Mouse (Mus musculus): ENCODE results near the gene Vps33b.
"Not testable (repeated sequence)": the region's sequence is repeated elsewhere in the genome, so short reads cannot be mapped to it uniquely, and the experiment has no call there.

The Vps33b gene

DNA sequence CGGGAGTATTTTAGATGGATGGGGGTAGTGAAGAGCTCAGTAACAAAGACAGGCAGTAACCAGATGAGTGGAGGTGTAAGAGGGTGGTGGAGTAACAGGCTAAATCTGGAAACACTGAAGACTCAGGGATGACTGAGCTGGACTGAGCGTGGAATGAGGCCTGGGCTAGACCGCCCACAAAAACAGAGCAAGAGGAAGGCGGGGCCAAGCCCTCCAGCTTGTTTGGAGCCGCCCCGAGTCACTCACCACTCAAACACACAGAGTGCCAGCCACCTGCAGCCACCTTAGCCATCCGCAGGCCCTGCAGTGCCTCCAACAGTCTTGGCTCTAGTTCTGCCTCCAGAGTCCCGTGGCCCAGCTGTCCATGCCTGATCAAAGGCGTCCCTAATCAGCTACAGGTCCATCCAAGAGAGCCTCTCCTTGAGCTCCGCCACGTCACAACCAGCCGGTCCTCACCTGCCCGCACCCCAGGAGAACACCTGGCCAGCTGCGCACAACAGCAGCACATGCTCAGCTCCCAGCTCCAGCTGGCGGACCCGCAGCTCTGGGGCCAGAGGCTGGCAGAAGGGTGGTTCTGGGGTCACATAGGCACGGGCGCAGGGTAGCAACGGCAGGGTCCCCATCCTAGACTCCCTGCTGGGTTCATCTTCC, 50.5 kb downstream of the Vps33b start:
- no peak for DNase-seq

DNA sequence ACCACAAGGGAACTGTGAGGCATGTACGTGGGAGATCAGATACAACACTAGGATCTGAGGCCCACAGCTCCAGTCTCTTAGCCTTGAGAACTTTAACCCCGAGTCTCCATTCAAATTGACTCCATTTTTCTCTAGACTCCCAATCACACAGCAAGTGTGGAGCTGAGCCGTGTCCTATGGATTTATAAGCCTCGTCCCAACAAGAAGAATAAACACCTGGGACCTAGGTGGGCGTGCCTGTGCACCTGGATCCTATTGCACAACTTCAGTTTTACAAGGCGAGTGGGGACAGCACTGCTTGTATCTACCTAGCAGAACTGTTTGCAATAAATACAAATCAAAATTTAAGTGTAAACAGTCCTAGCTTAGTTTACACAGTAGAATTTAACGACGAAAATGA, 53.9 kb downstream of the Vps33b start:
- DNase-seq: peak; percentile 50

DNA sequence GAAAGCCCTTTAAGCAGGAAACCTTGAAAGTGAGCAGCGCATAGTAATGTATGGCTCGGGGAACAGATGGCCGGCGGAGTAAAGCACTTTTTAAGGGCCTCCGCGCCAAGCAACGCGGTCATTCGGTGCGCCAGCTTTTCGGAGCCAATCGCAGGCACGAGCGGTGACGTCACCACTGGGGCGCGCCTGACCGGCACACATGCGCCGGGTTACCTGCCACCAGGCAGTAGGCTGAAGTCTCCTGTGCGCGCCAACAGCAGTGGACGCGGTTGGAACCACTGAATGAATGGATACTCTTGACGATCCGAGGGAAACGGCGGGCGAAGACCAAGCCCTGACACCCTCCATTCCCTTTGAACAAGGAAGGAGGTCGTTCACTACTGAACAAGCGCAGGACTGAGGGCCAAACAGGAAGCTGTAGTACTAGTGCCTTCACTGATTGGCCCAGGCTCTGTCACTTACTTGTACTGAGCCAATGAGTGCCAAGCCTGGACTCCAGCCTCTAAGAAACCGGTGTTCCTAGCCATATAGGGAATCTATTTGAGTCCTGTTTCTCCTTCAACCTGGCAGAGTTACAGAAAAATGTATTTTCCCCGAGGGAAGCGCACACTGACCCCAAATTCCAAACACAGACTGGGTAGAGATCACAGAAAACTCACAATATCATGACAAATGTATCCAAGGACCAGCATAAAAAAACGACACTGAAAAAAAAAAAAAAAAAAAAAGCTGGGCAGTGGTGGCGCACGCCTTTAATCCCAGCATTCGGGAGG, 54.8 kb downstream of the Vps33b start, which contains the start of gene Rccd1:
TSS of gene Rccd1 (minus strand) at position 412 of the 773 bp plus-strand sequence.
- DNase-seq: peak; percentile 97

DNA sequence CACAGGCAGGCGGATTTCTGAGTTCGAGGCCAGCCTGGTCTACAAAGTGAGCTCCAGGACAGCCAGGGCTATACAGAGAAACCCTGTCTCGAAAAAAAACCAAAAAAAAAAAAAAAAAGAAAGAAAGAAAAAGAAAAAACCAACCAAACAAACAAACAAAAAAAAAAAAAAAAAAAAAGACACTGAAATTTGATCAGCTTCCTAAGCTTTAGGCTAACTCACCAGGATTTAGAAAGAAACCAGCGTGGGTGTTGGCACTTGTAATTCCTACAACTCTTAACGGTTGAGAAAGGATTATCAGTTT, 55.3 kb downstream of the Vps33b start:
- DNase-seq: not testable (repeated sequence)

DNA sequence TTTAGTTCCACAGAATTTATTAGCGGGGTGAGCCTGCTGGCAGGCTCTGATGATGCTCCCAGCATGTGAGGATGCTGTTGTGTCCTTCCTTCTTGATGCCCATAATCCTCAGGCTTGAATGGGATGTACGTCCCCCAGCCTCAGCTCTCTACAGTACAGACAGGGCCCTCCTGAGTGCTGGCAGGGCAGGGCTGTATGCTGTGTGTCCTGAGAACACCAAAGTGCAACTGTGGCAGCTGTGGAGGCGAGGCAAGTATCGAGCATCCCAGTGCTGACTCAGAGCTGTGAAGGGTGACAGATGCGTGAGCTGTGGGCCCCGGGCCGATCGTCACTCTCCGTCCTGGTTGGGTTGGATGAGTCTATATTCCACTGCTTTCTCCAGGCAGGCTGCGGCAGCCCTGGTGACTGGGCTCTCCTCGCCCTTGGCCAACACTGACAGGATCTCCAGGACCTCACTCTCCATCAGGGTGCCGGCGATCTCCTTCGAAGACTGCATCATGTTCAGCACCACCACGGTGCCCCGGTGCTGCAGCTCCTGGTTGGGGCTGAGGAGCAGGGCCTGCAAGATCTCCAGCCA, 55.9 kb downstream of the Vps33b start:
- peak; percentile 54 for DNase-seq

DNA sequence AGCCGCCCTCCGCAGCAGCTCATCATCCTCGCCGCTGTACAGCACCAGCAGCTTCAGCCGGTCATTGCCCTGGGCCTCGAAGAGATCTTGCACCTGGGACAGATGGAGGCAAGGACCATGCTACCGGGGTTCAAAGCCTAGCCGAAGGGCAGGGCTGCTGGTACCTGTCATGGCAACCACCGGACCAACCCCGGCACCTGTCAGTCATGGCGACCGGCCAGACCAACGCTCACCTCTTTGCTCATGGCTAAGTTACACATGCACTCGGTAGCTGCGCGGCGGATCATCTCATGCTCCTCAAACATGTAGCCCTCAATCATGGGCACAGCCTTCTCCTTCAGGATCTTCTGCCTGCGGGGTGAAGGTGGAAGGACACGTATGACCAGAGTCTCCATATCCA, 56.6 kb downstream of the Vps33b start:
- peak; percentile 63 for DNase-seq

DNA sequence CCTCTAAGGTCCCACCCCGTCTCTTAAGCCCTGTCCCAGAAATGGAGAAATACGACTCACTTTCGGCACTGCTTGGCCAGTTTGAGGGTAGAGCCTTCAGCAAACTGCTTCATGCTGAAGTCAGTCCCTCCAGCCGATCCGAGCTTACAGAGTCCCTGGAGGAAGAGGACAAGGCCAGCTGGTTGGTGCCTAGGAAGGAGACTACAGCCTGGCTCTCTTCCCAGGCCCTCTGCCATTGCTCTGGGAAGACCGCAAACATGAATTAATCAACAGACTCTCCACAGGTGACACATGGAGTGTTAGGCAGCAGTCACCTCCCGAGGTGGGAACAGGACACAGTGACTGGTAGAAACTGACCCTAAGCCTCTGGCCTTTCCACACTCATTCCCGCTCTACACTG, 60.8 kb downstream of the Vps33b start:
- peak; percentile 66 for DNase-seq

DNA sequence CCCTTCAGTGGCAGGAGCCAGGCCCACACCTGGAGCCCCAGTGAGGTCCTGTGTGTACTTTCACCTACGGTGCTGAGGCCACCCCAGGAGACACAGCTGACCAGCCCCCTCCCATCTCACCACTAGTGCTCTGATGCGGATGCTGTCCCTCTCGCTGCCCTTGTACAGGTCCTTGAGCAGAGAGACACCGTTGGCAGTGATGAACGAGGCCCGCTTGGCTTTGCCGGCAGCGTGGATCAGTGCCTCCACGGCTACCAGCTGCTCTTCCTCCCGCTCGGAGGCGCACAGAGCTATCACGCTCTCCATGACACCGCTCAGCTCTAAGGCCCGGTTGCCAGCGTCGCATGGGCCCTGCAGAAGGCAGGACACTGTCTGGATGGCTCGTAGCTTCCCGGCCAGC, 62.0 kb downstream of the Vps33b start:
- peak; percentile 33 for DNase-seq

DNA sequence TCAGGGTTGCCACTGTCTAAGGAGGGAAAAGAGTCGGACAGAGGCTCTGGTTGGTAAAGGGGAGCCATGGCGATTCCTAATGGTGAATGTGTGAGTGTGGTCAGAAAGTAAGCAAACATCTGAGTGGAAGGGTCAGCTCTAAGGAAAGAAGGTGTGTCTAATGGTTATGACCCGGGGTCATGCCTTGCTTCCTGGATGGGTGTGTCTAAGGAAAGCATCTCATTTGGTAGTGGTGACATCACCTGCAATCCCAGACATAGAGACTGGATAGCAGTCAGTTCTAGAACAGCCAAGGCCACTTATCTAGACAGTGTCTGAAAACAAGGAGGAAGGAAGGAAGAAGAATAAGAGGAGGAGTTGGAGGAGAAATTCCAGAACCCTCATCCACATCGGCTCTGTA, 65.4 kb downstream of the Vps33b start:
- DNase-seq: no peak

DNA sequence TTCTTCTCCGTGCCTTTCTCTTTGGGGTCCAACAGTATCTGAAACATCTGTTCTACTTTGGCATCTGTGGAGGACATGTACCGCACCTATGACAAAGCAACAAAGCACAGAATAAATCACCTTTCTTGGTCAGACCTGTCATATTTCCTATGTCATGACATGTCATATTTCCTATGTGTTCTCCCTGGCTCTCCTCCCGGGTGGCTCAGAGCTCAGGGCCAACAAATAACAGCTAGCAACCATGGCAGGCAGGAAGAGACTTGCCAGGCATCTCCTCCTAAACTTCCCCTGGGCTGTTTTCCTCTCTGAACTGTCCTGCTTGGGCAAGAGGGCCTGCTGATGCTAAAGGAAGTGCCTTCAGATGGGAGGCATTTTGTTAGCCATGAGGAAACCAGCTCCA, 67.5 kb downstream of the Vps33b start:
- DNase-seq: no peak

DNA sequence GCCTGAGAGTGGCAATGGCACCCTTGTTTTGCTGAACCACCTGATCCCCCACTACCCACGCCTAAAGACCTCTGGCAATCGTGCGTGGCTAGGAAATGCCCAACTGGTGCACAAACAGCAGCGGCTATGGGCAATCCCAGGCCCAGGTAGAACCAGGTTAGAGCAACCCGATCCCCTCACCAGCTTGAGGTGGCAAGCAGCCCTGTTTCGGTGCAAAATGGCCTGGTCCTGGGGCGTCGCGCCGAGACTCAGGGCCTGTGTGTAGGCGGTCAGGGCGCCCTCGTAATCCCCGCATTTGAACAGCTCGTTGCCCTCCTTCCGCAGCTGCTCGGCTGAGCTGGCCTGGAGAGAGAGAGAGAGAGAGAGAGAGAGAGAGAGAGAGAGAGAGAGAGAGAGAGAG, 69.9 kb downstream of the Vps33b start:
- DNase-seq: no peak

DNA sequence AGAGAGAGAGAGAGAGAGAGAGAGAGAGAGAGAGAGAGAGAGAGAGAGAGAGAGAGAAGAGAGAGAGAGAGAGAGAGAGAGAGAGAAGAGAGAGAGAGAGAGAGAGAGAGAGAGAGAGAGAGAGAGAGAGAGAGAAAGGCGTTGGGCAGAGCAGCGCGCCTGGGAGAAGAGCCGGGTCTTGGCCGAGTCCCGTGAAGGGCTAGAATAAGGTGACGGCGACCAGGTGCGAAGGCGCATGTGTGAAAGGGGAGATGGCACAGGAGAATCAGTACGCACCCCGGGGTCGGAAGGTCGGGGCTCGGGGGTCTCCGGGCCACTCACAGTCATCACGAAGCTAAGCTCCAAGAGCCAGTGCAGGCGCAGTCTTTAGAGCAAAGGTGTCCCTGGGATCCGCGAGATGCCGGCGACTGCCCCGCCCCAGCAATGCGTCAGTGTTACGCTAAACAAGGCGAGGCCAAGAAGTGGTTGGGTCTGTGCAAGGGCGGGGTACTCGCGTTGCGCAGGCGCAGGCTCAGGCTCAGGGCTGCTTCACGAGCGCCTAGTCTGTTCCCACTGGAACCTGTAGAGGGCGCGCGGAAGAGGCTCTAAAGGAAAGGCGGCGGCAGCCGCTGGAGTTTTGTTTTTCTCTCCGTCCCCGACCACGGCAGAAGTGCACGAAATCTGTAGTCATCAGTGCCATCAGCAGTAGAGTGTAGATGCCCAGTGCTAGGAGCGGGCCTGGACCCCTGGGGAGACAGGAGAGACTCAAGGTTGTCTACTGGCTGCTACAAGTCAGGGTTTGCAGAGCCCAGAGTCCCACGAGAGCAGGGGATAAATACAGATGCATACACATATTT, 70.6 kb downstream of the Vps33b start:
- DNase-seq: peak; percentile 99

DNA sequence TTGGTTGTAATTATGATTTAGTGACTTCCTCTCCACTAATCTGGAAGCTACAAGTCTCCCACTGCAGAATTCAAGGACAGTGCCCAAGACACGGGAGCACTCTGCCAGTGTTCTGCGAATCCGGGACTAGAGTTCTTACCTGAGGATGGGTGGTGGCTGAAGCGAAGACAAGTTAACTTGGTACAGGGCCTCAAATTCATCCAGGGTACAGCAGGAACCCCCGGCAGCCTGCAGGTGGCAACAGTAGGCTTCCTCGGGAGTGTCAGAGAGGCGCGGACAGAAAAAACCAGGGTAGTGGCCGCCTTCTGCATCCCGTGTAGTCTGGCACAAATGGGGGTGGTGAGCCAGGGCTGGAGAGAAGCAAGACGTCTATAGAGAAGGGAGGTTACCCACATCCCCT, 71.3 kb downstream of the Vps33b start, which contains the start of gene Unc45a:
TSS of gene Unc45a (minus strand) at position 213 of the 400 bp plus-strand sequence.
- DNase-seq: peak; percentile 81
